Mouse (Mus musculus) liver, adult 2 months (tissue): Measurements from ENCODE around the gene Bcl2l11. TPM values are rescaled to one million over a fixed set of nuclear protein-coding genes. Genes with fewer than 3 reads are reported as not detected.

ENCODE experiments used
- DNase-seq: peaks from one replicate; pipeline ENCODE4 v3.0.0-alpha.2; 2011; ENCODE audit warnings: low read depth, low spot score; ENCODE audit errors: extremely low read depth
- H3K27ac ChIP-seq: fragments of 200-500 bp; replicated peaks from 2 replicates; pipeline ENCODE4 v1.5.1; 2012; ENCODE audit warnings: low read depth, mild to moderate bottlenecking, control low read depth, inconsistent platforms, low read length; ENCODE audit not compliant: insufficient read depth
- H3K27me3 ChIP-seq: fragments of 200-500 bp; 2 replicates; pipeline ENCODE4 v1.6.1; 2012; ENCODE audit warnings: mild to moderate bottlenecking, moderate library complexity, low read length, inconsistent platforms; ENCODE audit not compliant: control insufficient read depth, insufficient read depth
- H3K36me3 ChIP-seq: fragments of 200-500 bp; 2 replicates; pipeline ENCODE4 v1.6.1; 2012; ENCODE audit warnings: low read length, inconsistent platforms; ENCODE audit not compliant: control insufficient read depth, insufficient read depth
- H3K4me1 ChIP-seq: fragments of 200-500 bp; 2 replicates; pipeline ENCODE4 v1.6.1; 2011; ENCODE audit warnings: low read length; ENCODE audit not compliant: control insufficient read depth, insufficient read depth
- H3K4me3 ChIP-seq: fragments of 200-500 bp; 2 replicates; pipeline ENCODE4 v1.5.1; 2011; ENCODE audit warnings: low read depth, mild to moderate bottlenecking, control low read depth, low read length, moderate library complexity; ENCODE audit not compliant: insufficient read depth
- H3K79me2 ChIP-seq: fragments of 200-500 bp; 2 replicates; pipeline ENCODE4 v1.6.1; 2012; ENCODE audit warnings: inconsistent platforms, mild to moderate bottlenecking, low read length, moderate library complexity; ENCODE audit not compliant: control insufficient read depth, insufficient read depth
- H3K9ac ChIP-seq: fragments of 200-500 bp; 2 replicates; pipeline ENCODE4 v1.6.1; 2012; ENCODE audit warnings: low read depth, mild to moderate bottlenecking, control low read depth, inconsistent platforms, low read length
- CTCF ChIP-seq: fragments of 200-500 bp; IDR thresholded peaks from 2 replicates; pipeline ENCODE4 v1.5.1; 2011; ENCODE audit warnings: low read depth, low read length, control low read depth
- POLR2A ChIP-seq: fragments of 200-500 bp; IDR thresholded peaks from 2 replicates; pipeline ENCODE4 v1.6.1; 2011; ENCODE audit warnings: low read length, control low read depth; ENCODE audit not compliant: insufficient read depth; ENCODE audit errors: extremely low read depth
- WGBS: fragments of 180-500 bp; shearing (Covaris S2); methylation state at CpG from one replicate; pipeline ENCODE4 v1.1.7; 2018; 5-methylcytosine and 5-hydroxymethylcytosine counted together
- polyA plus RNA-seq: library from polyadenylated mRNA; depleted of rRNA; stranded (reverse); fragments of >200 nt; gene quantifications from 2 replicates; pipeline ENCODE4 v1.2.3, GENCODE M21; 2012
- total RNA-seq: library from RNA; depleted of rRNA; stranded (reverse); fragments of >200 nt; gene quantifications from 2 replicates; pipeline ENCODE4 v1.2.3, GENCODE M21; 2014

Bcl2l11 gene
- total and polyA plus RNA-seq, 2 experiments = 2.7 to 4.0 TPM

DNA sequence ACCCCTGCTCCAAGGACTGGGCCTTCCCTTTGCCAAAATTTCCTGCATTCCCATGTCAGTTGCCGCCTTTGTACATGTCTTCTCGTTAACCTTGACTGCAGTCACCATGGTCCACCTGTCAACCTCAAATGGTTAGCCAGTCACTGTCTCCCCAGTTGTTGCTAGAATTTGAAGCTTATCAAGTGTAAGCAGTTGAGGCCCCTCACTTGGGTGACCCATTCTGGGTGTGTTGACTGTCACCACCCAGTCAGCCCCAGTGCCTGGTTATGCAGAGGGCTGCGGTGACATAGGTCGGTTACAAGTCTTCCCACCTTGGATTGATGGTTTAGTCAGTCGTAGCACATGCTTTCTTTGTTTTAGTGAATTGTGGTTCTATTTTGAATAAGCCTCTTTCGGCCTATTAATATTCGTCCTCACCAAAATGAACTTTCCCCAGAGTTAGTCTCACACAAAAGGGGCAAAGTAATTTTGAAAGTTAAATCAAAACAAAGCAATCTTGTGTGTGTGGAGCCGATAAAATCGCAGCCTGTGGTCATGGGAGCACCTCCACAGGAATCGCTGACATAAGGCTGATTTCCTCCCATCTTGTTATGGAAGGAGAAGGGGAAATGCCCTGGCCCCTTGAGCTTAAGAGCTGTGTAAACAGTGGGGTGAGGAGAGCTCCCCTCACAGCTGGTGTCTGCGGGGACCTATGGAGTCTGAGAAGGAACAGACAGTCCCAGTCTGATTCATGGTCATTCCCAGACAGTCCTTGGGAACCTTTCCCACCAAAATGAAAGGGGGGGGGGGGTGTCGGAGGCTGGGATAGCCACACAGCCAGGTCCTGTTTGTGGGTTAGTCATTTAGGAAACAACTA, 30.9 kb downstream of the Bcl2l11 start:
- H3K9ac ChIP-seq = no peak overlapping the region
- H3K4me3 ChIP-seq = no peak overlapping the region
- TF ChIP-seq POLR2A = no peak
- no peak for TF ChIP-seq CTCF
- H3K27me3 ChIP-seq = no peaks in the 10 kb centered on the region
- no peaks in the 10 kb centered on the region for H3K79me2 ChIP-seq
- no peak overlapping the region for H3K27ac ChIP-seq
- DNase-seq = no peak
- 85% methylated on average over 12 of the region's 12 CpGs for WGBS
- H3K4me1 ChIP-seq = no peaks in the 10 kb centered on the region
- H3K36me3 ChIP-seq = no peaks in the 10 kb centered on the region

DNA sequence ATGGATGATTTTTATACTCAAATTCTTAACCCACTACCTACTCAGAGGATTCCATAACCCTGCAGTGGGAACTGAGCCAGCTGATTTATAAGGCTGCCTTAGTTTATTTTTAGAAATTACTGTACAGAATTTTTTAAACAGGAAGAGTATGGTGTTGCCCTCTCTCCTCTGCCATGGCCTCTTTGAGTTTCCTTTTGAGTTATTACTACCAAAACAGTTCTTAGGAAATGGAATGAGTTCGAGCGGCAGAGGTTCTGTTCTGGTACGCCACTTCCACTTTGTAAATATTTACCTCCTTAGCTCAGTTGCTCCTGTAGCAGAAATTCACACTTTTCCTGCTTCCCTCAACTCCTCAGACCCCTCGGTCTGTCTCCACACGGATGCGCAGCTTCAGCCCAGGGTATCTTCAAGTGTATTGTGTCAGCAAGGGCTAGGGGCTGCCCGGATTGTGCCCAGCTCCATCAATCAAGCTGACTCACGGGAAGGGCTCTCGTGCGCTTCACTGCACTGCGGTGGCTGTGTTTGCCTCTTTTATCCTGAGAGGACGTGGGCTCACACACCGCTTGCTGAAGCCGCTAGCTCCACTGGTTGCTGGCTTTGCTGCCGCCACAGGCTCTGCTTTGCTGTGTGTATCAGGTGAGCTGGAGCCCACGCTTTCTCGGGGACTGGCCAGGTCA, 33.0 kb downstream of the Bcl2l11 start:
- 91% methylated on average over 17 of the region's 17 CpGs for WGBS

DNA sequence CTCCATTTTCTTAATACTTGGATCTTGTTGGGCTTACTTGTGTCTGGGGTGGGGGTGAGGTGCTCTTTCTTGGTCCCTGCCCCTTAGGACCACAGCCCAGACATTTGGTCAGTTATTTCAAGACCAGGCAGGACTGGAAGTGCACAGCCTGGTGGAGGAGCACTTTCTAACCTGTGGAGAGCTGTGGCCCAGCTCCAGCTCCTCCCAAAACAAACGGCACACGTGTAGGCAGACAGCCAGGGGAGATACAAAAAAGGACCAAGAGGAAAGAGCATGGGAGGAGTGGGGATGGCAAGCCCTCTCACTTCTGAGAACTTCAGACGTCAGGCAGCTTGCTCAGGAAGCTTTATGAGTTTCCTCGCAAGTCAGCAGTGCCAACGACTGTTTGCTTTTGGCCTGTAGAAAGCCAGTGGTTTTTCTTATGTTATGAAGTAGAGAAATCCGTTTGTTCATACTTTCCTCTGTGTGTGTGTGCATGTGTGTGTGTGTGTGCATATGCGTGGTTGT, 33.8 kb downstream of the Bcl2l11 start:
- Histone ChIP-seq H3K27me3 (no peaks in the 10 kb centered on the region), H3K4me3 (no peak overlapping the region), H3K9ac (no peak overlapping the region), H3K36me3 (no peaks in the 10 kb centered on the region), H3K79me2 (no peaks in the 10 kb centered on the region), H3K27ac (no peak overlapping the region), H3K4me1 (no peaks in the 10 kb centered on the region)
- TF ChIP-seq POLR2A = no peak
- no peak for TF ChIP-seq CTCF
- DNase-seq = no peak
- 60% methylated on average over 7 of the region's 7 CpGs for WGBS

More for the DNA sequence above, 33.0 kb downstream of the Bcl2l11 start:
- Histone ChIP-seq H3K27me3 (no peaks in the 10 kb centered on the region), H3K27ac (no peak overlapping the region), H3K4me3 (no peak overlapping the region), H3K36me3 (no peaks in the 10 kb centered on the region), H3K4me1 (no peaks in the 10 kb centered on the region), H3K79me2 (no peaks in the 10 kb centered on the region), H3K9ac (no peak overlapping the region)
- no peak for TF ChIP-seq CTCF
- no peak for TF ChIP-seq POLR2A
- no peak for DNase-seq

DNA sequence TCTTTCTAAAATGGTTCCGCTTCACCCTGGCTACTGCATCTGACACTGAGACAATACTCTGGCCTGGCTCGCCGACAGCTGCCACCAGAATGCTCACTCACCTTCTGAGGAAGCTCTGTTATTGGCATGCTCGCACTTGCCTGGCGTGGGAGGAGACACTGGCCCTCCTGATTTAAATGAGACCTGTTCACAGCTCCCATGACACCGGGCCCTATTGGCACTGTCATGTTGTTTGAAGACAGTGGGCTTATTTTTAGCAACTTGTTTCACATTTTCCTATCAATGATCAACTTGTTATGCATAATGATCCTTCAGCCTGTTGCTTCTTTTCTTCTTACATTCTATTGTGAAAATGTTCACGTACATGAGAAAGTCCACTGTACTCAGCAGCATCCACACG, 37.3 kb downstream of the Bcl2l11 start:
- no peak for DNase-seq
- H3K36me3 ChIP-seq = no peaks in the 10 kb centered on the region
- TF ChIP-seq CTCF = no peak
- TF ChIP-seq POLR2A = no peak
- H3K27me3 ChIP-seq = no peaks in the 10 kb centered on the region
- no peak overlapping the region for H3K27ac ChIP-seq
- H3K4me3 ChIP-seq = no peak overlapping the region
- peaks cover 6% of the 10 kb centered on the region for H3K4me1 ChIP-seq
- no peak overlapping the region for H3K9ac ChIP-seq
- 88% methylated on average over 8 of the region's 8 CpGs for WGBS
- no peaks in the 10 kb centered on the region for H3K79me2 ChIP-seq

DNA sequence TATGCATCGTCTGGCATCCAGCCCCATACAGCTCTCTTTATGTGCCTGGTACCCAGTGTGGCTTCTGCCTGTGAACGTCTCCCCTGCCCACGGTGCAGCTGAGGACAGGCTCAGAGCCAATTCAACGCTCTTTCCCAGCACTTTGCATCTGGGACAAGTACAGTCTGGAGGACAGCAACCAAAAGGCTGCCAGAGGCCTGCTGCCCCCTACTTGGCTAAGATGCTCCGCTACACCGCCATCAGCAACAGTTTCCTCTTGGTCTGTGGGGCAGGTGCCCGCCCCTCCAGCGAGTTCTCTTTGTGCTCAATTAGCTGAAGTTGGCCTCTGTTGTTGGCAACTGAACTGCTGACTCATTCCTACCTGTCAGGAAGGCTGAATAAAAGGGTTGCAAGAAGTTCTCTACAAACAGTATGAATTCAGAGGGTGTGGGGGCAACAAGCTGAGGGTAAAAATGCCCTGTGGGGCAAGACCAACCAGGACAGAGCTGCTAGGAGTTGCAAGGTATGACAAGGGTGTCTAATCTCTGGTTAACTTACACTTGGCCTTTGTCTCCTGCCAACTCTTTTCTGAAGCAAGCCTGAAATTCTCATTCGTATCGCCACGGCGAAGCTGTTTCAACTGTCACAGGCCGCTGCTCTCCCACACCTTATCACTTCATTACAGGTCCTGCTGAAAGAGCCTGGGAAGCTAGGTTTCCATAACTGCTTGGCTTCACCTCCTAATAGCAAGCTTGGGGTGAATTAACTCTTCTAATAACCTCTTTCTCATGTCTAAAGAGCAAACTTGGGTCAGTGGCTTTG, 41.0 kb downstream of the Bcl2l11 start:
- TF ChIP-seq POLR2A = no peak
- no peak for TF ChIP-seq CTCF
- Histone ChIP-seq H3K36me3 (no peaks in the 10 kb centered on the region), H3K27ac (no peak overlapping the region), H3K9ac (no peak overlapping the region), H3K79me2 (no peaks in the 10 kb centered on the region), H3K27me3 (no peaks in the 10 kb centered on the region), H3K4me1 (peaks cover 18% of the 10 kb centered on the region), H3K4me3 (no peak overlapping the region)
- peak; percentile 64 for DNase-seq
- 49% methylated on average over 13 of the region's 13 CpGs for WGBS
